Mouse (Mus musculus): ENCODE measurements around the gene Usp19.

Usp19 gene

DNA sequence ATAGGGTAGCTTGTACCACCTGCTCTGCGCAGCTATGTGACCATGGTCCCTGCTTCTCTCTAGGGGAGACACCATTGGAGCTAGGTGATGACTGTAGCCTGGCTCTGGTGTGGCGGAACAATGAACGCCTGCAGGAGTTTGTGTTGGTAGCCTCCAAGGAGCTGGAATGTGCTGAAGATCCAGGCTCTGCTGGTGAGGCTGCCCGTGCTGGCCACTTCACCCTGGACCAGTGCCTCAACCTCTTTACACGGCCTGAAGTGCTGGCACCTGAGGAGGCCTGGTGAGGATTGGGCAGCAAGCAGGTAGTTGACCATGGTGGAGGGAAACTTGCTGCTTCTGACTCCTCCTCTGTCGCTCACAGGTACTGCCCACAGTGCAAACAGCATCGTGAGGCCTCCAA, 8.8 kb downstream of the Usp19 start:
- no peak for DNase-seq

DNA sequence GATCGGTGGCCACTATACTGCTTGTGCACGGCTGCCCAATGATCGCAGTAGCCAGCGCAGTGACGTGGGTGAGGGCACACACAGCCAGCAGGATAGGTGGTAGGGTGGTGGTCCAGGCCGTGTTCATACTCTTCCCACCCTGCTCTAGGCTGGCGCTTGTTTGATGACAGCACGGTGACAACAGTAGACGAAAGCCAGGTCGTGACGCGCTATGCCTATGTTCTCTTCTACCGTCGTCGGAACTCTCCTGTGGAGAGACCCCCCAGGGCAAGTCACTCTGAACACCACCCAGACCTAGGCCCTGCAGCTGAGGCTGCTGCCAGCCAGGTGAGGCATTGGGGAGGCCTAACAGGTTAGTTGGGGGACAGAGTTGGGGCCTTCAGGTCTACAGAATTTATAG, 9.5 kb downstream of the Usp19 start:
- no peak for DNase-seq

DNA sequence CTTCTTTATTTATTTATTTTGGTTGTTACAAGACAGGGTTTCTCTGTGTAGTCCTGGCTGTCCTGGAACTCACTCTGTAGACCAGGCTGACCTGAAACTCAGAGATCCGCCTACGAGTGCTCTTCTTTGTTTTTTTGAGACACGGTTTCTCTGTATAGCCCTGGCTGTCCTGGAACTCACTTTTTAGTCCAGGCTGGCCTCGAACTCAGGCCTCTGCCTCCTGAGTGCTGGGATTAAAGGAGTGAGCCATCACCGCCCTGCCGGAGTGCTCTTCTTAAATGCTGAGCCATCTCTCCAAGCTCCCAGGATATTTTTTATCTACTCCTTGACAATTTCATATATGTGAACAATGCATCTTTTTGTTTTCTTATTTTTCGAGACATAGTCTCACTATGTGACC, 16.5 kb downstream of the Usp19 start:
- no peak for DNase-seq

DNA sequence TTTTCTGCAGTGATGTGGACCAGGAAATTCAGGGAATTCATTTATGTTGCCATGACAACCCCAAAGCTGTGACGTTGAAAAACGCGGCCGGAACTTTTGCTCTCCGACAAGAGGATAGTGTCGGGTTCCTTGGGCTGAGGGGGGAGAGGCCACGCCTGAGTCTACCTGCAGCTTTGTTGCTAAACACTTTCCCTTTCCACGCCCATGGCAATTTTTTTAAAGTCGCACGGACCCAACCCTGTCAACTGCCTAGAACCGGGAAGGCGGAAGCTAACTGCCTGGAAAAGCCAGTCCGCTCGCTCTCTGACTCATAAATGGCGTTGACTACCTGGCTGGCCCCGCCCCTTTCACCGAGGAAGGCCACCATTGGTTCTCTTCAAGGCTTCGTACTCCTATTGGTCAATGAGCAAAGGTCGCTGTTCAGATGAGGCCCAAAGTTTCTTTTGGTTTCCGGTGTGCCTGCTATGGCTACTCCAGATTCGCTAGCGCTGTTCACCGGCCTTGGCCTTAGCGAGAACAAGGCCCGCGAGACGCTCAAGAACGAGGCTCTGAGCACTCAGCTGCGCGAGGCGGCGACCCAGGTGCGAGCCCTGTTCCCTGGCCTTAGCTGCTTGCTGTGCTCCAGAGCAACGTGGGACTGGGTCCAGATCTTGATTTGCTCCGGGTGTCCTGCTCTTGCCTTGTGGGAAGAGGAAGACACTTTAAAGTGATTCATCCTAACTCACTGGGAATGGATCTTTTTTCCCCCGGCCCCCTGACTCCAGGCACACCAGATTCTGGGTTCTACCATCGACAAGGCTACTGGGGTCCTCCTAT, 17.4 kb downstream of the Usp19 start, which contains the start of gene Qars:
TSS of gene Qars (plus strand) at position 88 of the 816 bp plus-strand sequence.
- peak; percentile 95 to 97 for DNase-seq

DNA sequence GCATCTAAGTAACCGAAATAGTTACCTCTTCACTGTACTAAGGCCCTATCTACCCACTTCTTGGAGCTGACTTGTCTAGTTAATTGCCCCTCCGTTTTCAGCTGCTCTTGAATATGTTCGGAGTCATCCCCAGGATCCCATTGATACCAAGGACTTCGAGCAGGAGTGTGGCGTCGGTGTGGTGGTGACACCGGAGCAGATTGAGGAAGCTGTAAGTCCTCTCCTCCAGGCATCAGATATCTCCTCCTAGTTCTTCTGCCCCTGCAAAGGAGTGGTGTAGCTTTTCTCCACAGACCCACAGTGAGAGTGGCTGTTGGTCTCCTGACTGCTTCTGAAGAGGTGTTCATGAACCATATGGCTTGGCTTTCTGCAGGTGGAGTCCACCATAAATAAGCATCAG, 18.4 kb downstream of the Usp19 start:
- no peak for DNase-seq

DNA sequence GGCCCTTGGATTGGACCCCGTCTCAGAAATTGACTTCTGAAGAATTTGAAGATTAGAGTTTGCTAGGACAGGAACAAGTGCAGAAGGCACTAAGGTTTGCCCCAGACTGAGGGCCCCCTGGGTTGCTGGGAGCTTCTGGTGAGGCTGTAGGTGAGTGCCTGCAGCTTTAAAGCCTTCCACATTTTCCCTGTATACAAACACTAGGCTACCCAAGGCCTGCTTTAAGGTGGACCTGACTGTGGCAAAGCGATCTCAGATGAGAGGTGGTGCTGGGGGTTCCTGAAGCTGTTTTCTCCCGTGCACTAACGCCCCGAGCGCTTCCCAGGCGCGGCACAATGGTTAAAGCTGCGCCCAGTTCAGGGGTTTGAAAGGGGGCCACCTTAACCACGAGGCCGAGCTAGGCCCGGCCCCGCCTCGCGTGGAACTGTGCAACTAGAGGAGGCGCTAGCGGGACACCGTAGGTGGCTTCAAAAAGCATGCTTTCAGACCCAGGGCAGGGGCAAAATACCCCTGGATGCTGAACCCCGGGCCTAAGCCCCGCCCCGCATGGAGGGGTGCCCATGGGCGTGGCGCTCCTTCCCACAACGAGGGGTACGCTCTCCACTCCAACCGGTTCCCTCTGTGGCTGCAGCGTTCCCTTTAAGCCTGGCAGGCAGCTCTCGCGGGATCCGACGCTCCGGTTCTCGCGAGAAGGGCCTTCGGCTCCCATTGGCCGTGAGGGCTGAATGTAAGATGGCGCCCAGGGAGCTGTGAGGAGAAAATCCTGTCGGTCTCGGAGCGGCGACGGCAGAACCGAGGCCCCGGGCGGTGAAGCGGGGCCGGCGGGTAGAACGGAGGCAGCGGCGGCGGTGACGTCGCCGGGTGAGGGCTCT, 26.2 kb downstream of the Usp19 start, which contains the start of gene Qrich1:
TSS of gene Qrich1 (plus strand) at position 427 of the 872 bp plus-strand sequence.
- peak; percentile 95 to 97 for DNase-seq

DNA sequence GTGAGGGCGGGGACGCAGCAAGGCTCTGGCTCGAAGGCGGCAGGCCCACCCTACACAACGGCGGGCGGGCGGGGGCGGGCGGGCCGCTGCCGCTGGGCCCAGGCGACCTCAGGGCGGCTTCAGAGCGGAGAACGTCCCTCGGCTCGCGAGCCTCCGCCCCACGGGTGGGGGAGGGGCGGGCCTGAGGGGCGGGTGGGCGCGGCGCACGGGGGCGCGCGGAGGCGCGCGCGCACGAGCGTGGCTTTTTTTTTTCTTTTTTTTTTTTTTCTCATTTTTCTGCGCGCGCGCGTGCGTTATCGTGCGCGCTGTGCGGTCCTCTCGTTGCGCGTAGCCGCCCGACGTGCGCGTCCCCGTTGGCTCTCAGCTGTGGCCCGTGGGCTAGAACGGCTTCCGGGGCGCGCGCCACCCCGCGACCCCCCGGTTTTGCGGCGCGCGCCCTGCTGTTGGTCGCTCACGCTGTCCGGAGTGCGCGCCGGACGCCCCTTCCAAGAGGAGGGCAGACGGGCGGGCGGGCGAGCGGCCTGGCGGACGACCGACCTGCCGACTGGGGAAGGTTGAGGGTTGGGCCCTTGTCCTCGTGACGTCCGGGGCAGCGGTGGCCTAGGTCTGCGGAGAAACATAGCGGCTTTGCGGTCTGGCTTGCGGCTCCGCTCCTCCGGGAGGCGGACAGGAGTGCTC, 27.0 kb downstream of the Usp19 start:
- peak; percentile 87 to 92 for DNase-seq

DNA sequence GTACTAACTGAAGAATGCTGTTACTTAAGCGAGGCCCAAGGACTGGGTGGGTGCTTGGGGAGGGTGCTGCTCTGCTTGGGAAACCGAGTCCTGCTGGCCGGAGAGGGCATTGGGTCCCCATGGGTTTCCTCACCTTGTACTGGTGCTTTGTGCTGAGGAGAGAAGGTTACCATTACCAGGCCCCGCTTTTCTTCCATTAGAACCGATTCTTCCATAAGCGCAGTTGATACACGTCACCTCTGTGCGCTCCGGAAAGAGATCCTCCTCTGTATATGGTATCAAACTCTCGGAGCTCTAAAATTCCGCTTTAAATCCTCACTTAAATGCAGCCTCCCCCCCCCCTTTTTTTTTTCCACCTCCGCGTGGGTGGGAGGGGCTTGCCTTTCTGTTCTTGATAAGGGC, 27.5 kb downstream of the Usp19 start:
- DNase-seq, result no peak

DNA sequence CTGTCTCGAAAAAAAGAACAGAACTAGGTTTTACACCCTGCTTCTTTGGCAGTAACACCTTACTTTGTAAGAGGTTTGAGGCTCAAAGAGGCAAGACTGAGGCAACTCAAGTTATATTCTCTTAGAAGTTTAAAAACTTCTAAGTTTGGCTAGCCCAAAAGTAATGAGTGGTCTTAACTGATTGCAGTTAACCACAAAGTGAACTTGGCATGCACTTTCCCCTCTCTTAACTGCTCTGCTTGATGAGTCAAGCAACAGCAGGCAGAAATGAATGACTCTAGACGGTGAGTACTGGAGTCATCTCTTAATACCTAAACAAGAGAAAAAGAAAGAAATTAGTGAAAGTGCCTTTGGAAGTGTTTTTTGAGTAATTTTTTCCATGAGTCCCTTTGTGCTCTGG, 31.2 kb downstream of the Usp19 start:
- DNase-seq, result no peak

DNA sequence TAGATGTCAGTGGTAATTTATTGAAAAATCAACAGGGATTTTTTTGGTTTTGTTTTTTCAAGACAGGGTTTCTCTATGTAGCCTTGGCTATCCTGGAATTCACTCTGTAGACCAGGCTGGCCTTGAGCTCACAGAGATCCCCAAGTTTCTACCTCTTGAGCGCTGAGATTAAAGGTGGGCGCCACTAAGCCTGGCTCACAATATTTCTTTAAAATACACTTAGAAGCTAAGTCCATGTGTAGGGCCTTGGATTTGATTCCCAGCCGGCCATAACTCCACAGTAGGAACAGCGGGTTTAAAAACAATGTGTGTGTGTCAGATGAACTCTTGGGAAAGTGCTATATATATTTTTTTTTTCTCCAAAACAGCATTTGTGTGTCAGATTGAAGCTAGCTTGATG, 32.9 kb downstream of the Usp19 start:
- DNase-seq, result no peak

DNA sequence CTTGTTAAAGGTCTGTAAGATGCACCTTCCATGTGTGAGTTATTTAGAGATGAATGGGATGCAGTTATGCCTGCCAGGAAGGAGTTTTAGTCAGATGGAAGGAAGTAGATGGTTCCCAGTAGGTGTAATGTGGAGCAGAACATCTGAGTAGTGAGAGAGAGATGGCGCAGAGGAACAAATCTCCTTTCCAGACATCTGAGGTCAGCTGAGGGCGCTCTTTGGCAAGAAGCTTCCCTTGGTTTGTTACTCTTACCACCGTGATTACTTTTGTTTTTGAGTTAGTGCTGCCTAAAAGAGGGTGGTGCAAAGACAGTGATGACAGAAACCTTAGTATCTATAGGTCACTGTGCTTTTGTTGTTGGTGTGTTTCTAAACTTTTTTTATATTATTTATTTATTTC, 35.0 kb downstream of the Usp19 start:
- DNase-seq, result no peak

DNA sequence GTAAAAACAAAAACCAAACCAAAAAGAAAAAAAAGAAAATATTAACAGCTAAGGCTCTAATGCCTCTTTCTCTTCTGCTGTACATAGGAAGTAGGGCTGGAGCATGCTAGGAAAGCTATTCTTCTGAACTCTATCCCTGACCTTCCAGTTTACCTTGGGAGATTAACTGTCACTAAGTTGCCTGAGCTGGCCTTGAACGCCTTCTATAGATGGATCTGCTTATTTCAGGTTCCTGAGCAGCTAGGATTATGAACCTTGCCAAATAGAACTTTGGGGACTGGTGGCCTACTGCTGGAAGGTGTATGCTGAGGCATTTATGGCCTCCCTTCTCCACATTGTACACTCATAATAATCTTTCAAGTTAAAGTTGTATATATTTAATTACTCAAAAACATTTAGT, 40.6 kb downstream of the Usp19 start:
- no peak for DNase-seq

DNA sequence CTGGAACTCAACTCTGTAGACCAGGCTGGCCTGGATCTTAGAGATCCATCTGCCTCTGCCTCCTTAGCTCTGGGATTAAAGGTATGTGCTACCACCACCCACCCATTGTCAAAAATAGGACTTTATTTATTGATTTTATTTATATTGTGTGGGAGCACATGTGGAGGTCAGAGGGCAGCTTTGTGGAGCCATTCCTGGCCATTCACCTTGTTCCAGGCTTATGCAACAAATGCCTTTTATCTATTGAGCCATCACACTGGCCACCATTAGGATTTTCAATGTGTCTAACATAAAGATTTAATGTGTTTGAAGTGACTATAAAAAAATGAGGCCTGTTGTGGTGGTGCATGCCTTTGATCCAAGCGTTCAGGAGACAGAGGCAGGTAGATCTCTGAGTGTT, 41.1 kb downstream of the Usp19 start:
- DNase-seq, result no peak

DNA sequence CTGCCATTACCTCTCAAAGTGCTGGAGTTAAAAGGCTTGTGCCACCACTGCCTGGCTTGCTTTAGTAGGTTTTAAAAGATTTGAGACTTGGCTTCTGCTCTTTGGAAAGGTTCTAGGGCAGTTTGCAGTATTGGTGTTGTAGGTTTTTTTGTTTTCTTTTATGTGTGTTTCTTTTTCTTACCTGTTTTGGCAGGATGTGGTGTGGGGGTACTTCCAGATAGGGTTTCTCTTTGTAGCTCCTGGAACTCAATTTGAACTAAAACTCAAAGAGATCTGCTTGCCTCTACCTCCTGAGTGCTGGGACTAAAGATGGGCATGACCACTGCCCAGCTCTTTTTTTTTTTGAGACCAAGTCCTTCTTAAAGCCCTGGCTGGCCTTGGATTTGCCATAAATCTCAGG, 50.4 kb downstream of the Usp19 start:
- no peak for DNase-seq

DNA sequence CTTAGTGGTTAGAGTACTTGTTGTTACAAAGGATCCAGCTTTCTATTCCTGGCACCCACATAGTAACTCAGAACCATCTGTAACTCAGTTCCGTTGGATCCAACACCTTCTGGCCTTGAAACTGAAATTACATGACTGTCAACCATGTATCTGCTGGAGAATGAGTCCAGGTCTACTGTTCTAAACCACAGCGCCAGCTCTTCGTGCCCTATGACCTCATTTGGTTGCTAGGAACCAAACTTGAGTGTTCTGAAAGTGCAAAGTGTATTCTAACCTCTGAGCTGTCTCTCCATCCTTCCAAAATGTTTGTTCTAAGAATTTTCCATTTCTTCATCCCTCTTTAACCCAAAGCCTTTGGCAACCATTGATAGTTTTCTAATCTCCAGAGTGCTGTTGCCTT, 55.6 kb downstream of the Usp19 start:
- no peak for DNase-seq

DNA sequence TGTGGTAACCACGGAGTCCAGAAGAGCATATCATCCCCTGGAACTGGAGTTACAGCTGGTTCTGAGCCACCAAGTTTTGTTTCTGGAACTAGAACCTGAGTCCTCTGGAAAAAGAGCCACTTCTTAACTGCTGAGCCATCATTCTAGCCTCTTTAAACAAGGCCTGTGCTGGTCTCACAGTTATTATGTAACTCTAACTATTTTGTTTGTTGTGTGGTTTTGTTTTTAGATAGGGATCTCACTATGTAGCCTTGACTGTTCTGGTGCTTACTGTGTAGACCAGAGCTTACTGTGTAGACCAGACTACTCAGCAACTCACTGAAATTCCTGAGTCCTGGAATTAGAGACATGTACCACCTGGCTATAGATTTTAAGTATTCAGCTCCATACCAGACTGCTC, 56.5 kb downstream of the Usp19 start:
- DNase-seq, result no peak
